Mouse (Mus musculus): ENCODE results near the gene Yipf1. TPM values are rescaled to one million over a fixed set of nuclear protein-coding genes. Genes with fewer than 3 reads are reported as not detected.
"Not testable (repeated sequence)": the region's sequence is repeated elsewhere in the genome, so short reads cannot be mapped to it uniquely, and the experiment has no call there.

Gene Yipf1
- polyA plus RNA-seq, 1 experiment, result 91.6 TPM

DNA sequence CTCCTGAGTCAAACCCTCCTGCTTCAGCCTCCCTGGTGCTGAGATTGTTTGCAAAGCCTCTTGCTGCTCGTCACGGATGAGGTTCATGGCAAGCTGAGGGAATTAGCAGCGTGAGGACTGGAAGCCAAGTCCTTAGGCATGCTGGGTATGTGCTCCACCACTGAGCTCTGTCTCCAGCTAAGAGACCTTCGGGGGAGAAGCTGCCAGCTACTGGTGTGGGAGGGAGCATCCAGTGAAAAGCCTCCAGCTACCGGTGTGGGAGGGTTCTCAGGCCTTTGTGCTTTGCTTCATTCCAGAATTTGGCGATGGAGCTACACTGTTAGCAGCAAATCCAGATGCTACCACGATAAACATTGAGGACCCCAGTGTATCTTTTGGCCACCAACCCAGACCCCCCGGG is 4.5 kb downstream of the Yipf1 start:
- 83% methylated on average over 8 of the region's 8 CpGs for WGBS
- DNase-seq (ENCODE audit: low read depth, low spot score), result no peak

DNA sequence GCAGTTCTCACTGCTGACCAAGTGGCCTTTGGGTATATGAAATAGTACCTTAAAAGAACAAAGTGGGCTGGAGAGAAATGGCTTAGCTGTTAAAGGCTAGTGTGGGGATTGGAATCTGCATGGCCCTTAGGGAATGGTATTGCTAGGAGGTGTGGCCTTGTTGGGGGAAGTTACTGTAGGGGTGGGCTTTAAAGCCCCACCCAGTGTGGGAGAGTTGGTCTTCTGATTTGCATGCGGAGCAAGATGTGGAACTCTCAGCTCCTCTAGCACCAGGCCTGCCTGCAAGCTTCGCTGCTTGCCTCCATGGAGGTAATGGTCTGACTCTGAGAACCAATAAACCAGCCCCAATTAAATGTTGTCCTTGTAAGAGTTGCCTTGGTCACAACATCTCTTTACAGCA is 6.9 kb downstream of the Yipf1 start:
- WGBS, result 52% methylated on average over 2 of the region's 2 CpGs
- DNase-seq (ENCODE audit: low read depth, low spot score), result no peak

GRCm38 (mm10) chr4:107323113-107323512 is 8.9 kb downstream of the Yipf1 start:
- 38% methylated on average over 2 of the region's 2 CpGs for WGBS
- DNase-seq (ENCODE audit: low read depth, low spot score), result no peak

DNA sequence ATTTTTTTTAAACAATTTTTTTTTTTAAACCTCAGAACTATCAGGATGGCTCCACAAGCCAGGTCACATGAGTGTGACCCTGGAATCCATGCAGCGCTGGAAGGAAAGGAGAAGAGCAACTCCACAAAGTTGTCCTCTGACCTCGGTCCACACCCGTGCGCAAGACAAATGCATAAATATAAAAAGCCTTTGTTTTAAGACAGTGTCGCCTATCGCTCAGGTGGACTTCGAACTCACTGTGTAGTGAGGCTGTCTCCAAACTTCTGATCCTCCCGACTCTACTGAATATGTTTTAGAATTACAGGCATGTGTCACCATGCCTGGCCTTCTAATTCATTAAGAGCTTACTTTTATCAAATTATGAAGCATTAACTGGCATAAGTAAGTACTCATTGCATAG is 14.4 kb downstream of the Yipf1 start:
- DNase-seq (ENCODE audit: low read depth, low spot score), result no peak
- 33% methylated on average over 8 of the region's 8 CpGs for WGBS

DNA sequence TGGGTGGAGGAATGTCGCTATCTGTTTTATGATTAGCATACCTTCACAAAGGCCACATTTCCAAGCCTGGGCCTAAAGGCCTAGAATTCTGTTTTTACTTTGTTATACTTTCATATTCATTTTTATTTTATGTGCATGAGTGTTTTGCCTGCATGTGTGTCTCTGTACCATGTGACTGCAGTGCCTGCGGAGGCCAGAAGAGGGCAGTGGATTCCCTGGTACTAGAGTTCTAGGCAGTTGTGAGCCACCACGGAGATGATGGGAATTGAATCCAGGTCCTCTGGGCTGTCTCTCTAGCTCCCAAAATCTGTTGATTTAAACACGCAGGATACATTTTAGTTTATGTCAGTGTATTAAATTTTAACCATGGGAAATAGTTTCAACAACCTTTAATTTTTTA is 19.4 kb downstream of the Yipf1 start:
- no peak for DNase-seq (ENCODE audit: low read depth, low spot score)

DNA sequence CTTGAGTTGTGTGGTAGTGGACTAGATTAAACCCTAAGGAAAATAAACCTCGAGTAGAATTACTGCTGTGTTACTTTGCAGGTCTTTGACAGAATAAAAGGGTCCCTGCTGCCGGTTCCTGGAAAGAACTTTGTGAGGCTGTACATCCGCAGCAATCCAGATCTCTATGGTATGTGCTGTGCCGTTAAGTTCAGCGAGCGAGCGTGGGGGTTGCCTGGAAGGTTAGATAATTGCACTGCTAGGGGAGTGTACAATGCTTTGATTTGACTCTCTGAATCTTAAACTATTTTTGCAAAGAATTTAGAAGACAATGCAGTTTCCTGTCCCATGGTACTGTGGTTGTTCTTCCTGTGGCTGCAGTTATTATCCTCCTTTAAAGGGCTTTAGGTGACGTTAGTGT is 22.2 kb downstream of the Yipf1 start:
- DNase-seq (ENCODE audit: low read depth, low spot score), result no peak
- 78% methylated on average over 8 of the region's 8 CpGs for WGBS

More for the DNA sequence above, 19.4 kb downstream of the Yipf1 start:
- 93% methylated on average over 4 of the region's 4 CpGs for WGBS

GRCm38 (mm10) chr4:107337455-107337854 is 23.3 kb downstream of the Yipf1 start:
- 36% methylated on average over 5 of the region's 5 CpGs for whole genome bisulfite sequencing
- no peak for DNase-seq (ENCODE audit: low read depth, low spot score)

- WGBS, result 78% methylated on average over 5 of the region's 5 CpGs
- no peak for DNase-seq (ENCODE audit: low read depth, low spot score)
These were observed 27.2 kb downstream of the Yipf1 start for GRCm38 (mm10) chr4:107341354-107341753.

GRCm38 (mm10) chr4:107344612-107345011 is 30.4 kb downstream of the Yipf1 start:
- WGBS, result 92% methylated on average over 7 of the region's 7 CpGs
- no peak for DNase-seq (ENCODE audit: low read depth, low spot score)

GRCm38 (mm10) chr4:107347221-107347620 is 33.1 kb downstream of the Yipf1 start:
- WGBS, result 63% methylated on average over 6 of the region's 6 CpGs
- no peak for DNase-seq (ENCODE audit: low read depth, low spot score)

DNA sequence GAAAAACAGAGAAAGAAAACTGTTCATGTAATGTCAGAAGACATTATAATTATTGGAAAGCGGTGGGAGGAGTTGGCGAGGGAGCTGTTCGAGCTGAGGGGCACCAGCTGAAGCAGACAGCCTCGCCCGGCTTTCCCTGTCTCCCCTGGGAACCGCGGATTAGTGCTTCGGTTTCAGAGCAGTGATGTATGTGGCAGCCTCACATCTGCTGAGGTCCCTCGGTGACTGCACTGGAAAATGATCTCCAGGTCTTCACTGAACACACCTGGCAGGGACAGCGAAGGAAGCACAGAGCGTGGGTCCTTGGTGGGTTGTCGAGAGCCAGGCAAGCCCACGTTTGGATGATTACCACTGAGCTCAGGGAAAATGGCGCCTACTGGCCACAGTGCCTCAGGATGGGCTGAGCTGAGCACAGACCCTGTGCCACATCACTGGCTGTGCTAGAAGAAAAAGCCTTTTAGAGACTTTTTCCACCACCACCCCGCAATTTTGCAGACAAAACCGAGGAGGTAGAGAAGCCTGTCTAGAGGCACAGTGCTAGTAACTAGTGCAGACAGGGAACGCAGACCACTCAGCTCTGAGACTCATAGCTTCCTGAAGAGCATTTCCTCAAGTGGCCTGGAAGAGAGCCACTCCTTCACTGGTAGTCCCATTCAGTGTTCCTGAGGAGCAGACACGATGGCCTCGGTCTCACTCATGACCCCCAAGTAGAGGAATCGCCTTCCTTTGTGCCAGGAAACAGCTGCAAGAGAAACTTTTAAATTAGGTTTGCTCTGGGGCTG is 34.6 kb downstream of the Yipf1 start:
- DNase-seq (ENCODE audit: low read depth, low spot score), result no peak
- 80% methylated on average over 20 of the region's 20 CpGs for WGBS

GRCm38 (mm10) chr4:107349311-107350008 is 35.3 kb downstream of the Yipf1 start:
- no peak for DNase-seq (ENCODE audit: low read depth, low spot score)
- 59% methylated on average over 8 of the region's 8 CpGs for WGBS

DNA sequence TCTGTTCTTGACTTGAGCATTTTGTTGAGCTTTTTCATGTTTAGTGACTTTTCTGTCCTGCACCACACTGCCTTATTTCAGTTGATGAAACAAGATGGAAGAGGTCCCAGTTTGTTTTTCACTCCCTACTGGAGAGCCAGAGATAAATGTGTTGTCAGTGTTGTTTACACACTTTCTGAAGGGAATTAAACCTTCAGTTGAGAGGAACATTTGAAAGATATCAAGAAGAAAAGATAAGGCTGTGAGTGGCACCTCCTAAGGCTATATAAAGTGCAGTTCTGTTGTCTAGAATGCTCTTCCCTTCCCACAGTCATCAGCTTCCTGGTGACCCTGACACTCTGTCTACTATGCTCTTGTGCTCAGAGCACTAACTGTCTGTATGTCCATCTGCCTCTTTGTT is 37.2 kb downstream of the Yipf1 start:
- DNase-seq (ENCODE audit: low read depth, low spot score), result no peak

- WGBS, result 74% methylated on average over 3 of the region's 3 CpGs
- no peak for DNase-seq (ENCODE audit: low read depth, low spot score)
These were observed 39.4 kb downstream of the Yipf1 start for GRCm38 (mm10) chr4:107353612-107354011.

- WGBS, result 82% methylated on average over 5 of the region's 5 CpGs
- DNase-seq (ENCODE audit: low read depth, low spot score), result no peak
These were observed 40.0 kb downstream of the Yipf1 start for GRCm38 (mm10) chr4:107354126-107354525.

- DNase-seq (ENCODE audit: low read depth, low spot score), result no peak
- 45% methylated on average over 4 of the region's 4 CpGs for WGBS
These were observed 40.4 kb downstream of the Yipf1 start for GRCm38 (mm10) chr4:107354543-107354942.

DNA sequence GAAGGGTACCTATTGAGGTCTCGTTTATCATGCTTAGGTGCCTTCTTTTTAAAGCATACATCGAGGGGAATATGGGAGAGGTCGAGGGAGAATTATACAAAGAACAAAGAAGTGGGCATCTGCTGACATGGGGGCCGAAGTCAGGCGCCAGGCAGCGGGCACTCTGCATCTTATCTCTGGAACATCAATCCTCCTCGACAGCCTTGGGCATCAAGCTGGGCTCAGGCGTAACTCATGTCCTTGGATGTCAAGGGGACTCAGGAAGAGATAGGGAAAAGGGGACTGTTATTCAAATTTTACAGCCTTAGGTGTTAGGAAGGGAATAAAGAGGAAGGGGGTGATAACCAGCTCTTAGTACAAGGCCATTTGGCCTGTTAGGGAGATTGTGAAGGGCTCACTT is 43.0 kb downstream of the Yipf1 start:
- DNase-seq (ENCODE audit: low read depth, low spot score), result not testable (repeated sequence)
- WGBS, result 81% methylated on average over 8 of the region's 8 CpGs

- DNase-seq (ENCODE audit: low read depth, low spot score), result no peak
- 91% methylated on average over 3 of the region's 3 CpGs for WGBS
These were observed 44.3 kb downstream of the Yipf1 start for GRCm38 (mm10) chr4:107358460-107358859.

DNA sequence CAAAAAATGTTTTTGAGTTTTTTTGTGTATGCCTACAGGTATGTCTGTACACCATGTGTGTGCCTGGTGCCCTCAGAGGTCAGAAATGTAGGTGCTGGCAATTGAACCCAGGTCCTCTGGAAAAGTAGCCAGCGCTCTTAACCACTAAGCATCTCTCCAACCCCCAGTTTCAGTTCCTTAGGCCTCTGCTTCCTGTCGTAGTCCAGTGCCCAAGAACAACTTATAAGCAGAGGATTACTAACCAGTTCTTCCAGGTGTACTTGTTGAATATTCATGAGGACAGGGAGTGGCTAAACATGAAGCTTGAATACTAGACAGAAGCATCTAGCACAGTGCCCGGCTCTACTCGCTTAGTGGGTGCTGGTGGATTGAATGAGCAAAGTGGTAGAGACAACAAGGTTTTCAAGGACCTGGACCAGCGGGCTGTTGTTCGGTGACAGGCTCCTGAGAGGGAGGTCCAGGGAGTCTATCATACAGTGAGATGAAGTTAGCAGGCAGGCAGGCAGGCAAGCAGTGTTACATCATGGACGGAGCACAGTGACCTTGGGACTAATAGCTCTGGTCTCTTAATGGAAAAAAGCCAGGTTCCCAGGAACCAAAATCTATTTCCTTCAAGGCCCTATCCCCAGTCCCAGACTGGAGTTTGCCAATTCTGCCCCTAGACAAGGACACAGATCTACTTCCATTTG is 46.4 kb downstream of the Yipf1 start:
- DNase-seq (ENCODE audit: low read depth, low spot score), result no peak
- WGBS, result 81% methylated on average over 7 of the region's 7 CpGs

DNA sequence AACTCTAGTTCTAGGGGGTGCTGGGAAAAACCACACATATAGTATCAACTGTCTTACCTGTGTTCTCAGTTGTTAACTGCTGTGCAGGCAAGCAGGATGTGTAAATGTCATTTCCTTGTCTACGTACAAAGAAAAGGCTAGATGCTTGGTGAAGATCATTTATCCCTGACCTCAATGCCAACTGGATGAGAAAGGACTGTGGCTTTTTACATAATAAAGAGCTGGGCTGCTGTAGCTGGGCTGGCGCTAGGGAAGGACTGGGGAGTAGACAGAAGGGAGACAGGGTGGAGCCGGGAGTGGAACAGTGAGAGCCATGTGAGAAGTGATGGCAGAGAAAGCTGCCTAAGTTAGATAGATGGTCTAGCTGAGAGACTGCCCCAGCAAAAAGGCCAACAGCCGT is 48.6 kb downstream of the Yipf1 start:
- WGBS, result 80% methylated on average over 4 of the region's 4 CpGs
- DNase-seq (ENCODE audit: low read depth, low spot score), result no peak

DNA sequence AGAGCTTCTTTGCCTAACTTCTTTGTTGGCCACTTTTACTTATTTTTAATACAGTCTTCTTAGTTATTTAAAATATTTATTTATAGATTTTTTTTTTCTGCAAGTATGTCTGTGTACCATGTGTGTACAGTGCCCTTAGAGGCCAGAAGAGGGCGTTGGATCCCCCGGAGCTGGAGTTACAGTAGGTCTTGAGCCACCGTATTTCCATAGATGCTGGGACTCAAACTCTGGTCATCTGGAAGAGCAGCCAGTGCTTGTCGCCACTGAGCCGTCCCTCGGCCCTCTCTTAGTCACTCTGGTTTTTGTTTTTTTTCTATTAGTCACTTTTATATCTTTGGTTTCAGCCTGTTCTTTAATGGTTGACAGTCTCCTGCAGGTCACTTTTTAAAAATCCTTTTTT is 49.4 kb downstream of the Yipf1 start:
- WGBS, result 77% methylated on average over 6 of the region's 6 CpGs
- DNase-seq (ENCODE audit: low read depth, low spot score), result no peak
